Mouse (Mus musculus) CD4-positive, CD25-positive, alpha-beta regulatory T cell, adult 9 weeks (primary cell): ENCODE results near the gene Defa20. TPM values are rescaled to one million over a fixed set of nuclear protein-coding genes. Genes with fewer than 3 reads are reported as not detected.

Experiments
- polyA plus RNA-seq: library from polyadenylated mRNA; unstranded; fragments of 100-300 nt; shearing (Covaris generic); gene quantifications from one replicate; pipeline ENCODE4 v1.2.1, GENCODE M21; 2017

The Defa20 gene
- not detected for polyA plus RNA-seq

DNA sequence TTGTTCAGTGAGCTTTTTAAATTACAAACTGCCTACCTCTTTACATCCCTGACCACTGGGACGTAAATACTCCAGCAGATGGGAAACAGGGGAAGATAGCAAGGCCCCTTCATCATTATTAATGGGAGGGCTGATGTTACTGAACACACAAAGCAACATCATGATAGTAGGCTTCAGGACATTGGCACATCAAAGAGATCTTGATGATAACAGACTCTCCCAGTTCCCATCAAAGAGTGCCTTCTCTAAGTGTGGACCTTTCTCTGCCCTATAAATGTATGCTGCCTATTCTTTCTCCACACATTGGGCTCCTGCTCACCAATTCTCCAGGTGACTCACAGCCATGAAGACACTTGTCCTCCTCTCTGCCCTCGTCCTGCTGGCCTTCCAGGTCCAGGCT lies at the start of gene Defa20:
Gene Defa20, plus strand, starts transcription at position 301 of the 400 bp plus-strand sequence.

DNA sequence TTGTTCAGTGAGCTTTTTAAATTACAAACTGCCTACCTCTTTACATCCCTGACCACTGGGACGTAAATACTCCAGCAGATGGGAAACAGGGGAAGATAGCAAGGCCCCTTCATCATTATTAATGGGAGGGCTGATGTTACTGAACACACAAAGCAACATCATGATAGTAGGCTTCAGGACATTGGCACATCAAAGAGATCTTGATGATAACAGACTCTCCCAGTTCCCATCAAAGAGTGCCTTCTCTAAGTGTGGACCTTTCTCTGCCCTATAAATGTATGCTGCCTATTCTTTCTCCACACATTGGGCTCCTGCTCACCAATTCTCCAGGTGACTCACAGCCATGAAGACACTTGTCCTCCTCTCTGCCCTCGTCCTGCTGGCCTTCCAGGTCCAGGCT lies 19.7 kb downstream of the Defa20 start, which contains the start of gene Defa32:
Gene Defa32, plus strand, starts transcription at position 301 of the 400 bp plus-strand sequence.

Other genes with a start within 250 kb of the Defa20 start
- not detected for gene Defa27, start 193.7 kb upstream of the Defa20 start, polyA plus RNA-seq
- not detected for gene Defa29, start 182.2 kb upstream of the Defa20 start, polyA plus RNA-seq
- not detected for gene Defa2, start 130.7 kb upstream of the Defa20 start, polyA plus RNA-seq
- gene Defa33, start 117.4 kb upstream of the Defa20 start, polyA plus RNA-seq: not detected
- gene Defa36, start 81.8 kb upstream of the Defa20 start, polyA plus RNA-seq: not detected
- not detected for gene Gm7849, start 52.7 kb upstream of the Defa20 start, polyA plus RNA-seq
- gene Defa32, start 19.8 kb downstream of the Defa20 start, polyA plus RNA-seq: not detected
- not detected for gene Defa37, start 56.1 kb downstream of the Defa20 start, polyA plus RNA-seq
- not detected for gene Defa28, start 73.7 kb downstream of the Defa20 start, polyA plus RNA-seq
- gene Gm7861, start 85.2 kb downstream of the Defa20 start, polyA plus RNA-seq: not detected
- gene Defa26, start 108.9 kb downstream of the Defa20 start, polyA plus RNA-seq: not detected
- gene Defa17, start 146.5 kb downstream of the Defa20 start, polyA plus RNA-seq: not detected
- gene Defa34, start 156.5 kb downstream of the Defa20 start, polyA plus RNA-seq: not detected
- not detected for gene AY761184, start 194.4 kb downstream of the Defa20 start, polyA plus RNA-seq
- gene Defa24, start 225.2 kb downstream of the Defa20 start, polyA plus RNA-seq: not detected